Mouse (Mus musculus) MEL (cell line): Measurements from ENCODE around the gene Tmem116.

Experiments used
- CTCF ChIP-seq, 3 experiments: IDR thresholded peaks in 2 of 3; conservative IDR thresholded peaks in 1 of 3; 2 replicates each; pipeline ENCODE4 v1.5.1; 2011 to 2012; ENCODE audit warnings: low read length in 3 of 3, low read depth in 2 of 3, mild to moderate bottlenecking in 2 of 3, improper control_type of control experiment in 1 of 3, inconsistent platforms in 1 of 3, mixed read lengths in 1 of 3, moderate library complexity in 1 of 3; ENCODE audit not compliant: control insufficient read depth in 1 of 3, insufficient read depth in 1 of 3, poor library complexity in 1 of 3, severe bottlenecking in 1 of 3
- EP300 ChIP-seq, 2 experiments: IDR thresholded peaks; 2 replicates each; pipeline ENCODE4 v1.6.1; 2011; ENCODE audit warnings: improper control_type of control experiment in 2 of 2, low read length in 2 of 2, low read depth in 1 of 2, mild to moderate bottlenecking in 1 of 2
- GATA1 ChIP-seq: IDR thresholded peaks from 2 replicates; pipeline ENCODE4 v1.6.1; 2011; ENCODE audit warnings: low read depth, low read length, improper control_type of control experiment
- HCFC1 ChIP-seq: IDR thresholded peaks from 2 replicates; pipeline ENCODE4 v1.6.1; 2012; ENCODE audit warnings: low read depth, mild to moderate bottlenecking, inconsistent platforms, low read length, improper control_type of control experiment, moderate library complexity
- KAT2A ChIP-seq: conservative IDR thresholded peaks from 2 replicates; pipeline ENCODE4 v1.6.1; 2012; ENCODE audit warnings: low read depth, low read length, improper control_type of control experiment, inconsistent platforms
- MAFK ChIP-seq: IDR thresholded peaks from 2 replicates; pipeline ENCODE4 v1.6.1; 2011; ENCODE audit warnings: low read depth, mild to moderate bottlenecking, low read length, improper control_type of control experiment, borderline replicate concordance
- MAX ChIP-seq: IDR thresholded peaks from 2 replicates; pipeline ENCODE4 v1.6.1; 2011; ENCODE audit warnings: low read length, improper control_type of control experiment
- MXI1 ChIP-seq: IDR thresholded peaks from 2 replicates; pipeline ENCODE4 v1.6.1; 2011; ENCODE audit warnings: mild to moderate bottlenecking, low read depth, low read length, improper control_type of control experiment
- MYB ChIP-seq: IDR thresholded peaks from 2 replicates; pipeline ENCODE4 v1.6.1; 2011; ENCODE audit warnings: mild to moderate bottlenecking, low read depth, low read length, improper control_type of control experiment
- NELFE ChIP-seq: IDR thresholded peaks from 2 replicates; pipeline ENCODE4 v1.6.1; 2011; ENCODE audit warnings: low read depth, low read length, improper control_type of control experiment
- RAD21 ChIP-seq: IDR thresholded peaks from 2 replicates; pipeline ENCODE4 v1.6.1; 2011; ENCODE audit warnings: mild to moderate bottlenecking, low read depth, low read length, improper control_type of control experiment
- UBTF ChIP-seq: IDR thresholded peaks from 2 replicates; pipeline ENCODE4 v1.6.1; 2012; ENCODE audit warnings: low read depth, mild to moderate bottlenecking, inconsistent platforms, low read length, improper control_type of control experiment, moderate library complexity, borderline replicate concordance; ENCODE audit not compliant: insufficient read depth
- ZKSCAN1 ChIP-seq: IDR thresholded peaks from 2 replicates; pipeline ENCODE4 v1.6.1; 2012; ENCODE audit warnings: low read depth, mild to moderate bottlenecking, inconsistent platforms, low read length, improper control_type of control experiment, moderate library complexity

- no peak for TF ChIP-seq CTCF (IDR thresholded peaks at IDR 0.05 in 2 of 3, conservative IDR thresholded peaks at IDR 0.05 in 1 of 3; ENCODE audit: control insufficient read depth in 1 of 3, insufficient read depth in 1 of 3, low read depth in 2 of 3, low read length in 3 of 3, poor library complexity in 1 of 3, severe bottlenecking in 1 of 3)
- TF ChIP-seq ZKSCAN1, result no peak
- no peak for TF ChIP-seq HCFC1
- no peak for TF ChIP-seq NELFE
- TF ChIP-seq GATA1, result no peak
- TF ChIP-seq MAX, result no peak
- no peak for TF ChIP-seq EP300 (IDR thresholded peaks at IDR 0.05; ENCODE audit: low read depth in 1 of 2, low read length in 2 of 2)
- TF ChIP-seq MXI1, result no peak
- no peak for TF ChIP-seq RAD21
- no peak for TF ChIP-seq UBTF
- no peak for TF ChIP-seq MAFK
- no peak for TF ChIP-seq KAT2A
- TF ChIP-seq MYB, result no peak
Observed at GRCm38 (mm10) chr5:121569881-121570420, 118.3 kb downstream of the Tmem116 start.
